Mouse (Mus musculus) ES-Bruce4 (cell line): ENCODE results near the gene Amz2. TPM values are rescaled to one million over a fixed set of nuclear protein-coding genes. Genes with fewer than 3 reads are reported as not detected.

Source experiments
- H3K27ac ChIP-seq: 2 replicates; pipeline ENCODE4 v1.5.1; 2012; ENCODE audit warnings: low read length, inconsistent platforms; ENCODE audit not compliant: insufficient read depth
- H3K27me3 ChIP-seq: 2 replicates; pipeline ENCODE4 v1.6.1; 2012; ENCODE audit warnings: mild to moderate bottlenecking, low read length, inconsistent platforms; ENCODE audit not compliant: control insufficient read depth, poor library complexity, insufficient read depth, severe bottlenecking
- H3K36me3 ChIP-seq: 2 replicates; pipeline ENCODE4 v1.6.1; 2012; ENCODE audit warnings: inconsistent platforms, mild to moderate bottlenecking, low read length, moderate library complexity; ENCODE audit not compliant: control insufficient read depth, poor library complexity, insufficient read depth, severe bottlenecking
- H3K4me1 ChIP-seq: one replicate; pipeline ENCODE4 v1.8.1; 2011; ENCODE audit warnings: low read length; ENCODE audit not compliant: control insufficient read depth, insufficient read depth
- H3K4me3 ChIP-seq: 2 replicates; pipeline ENCODE4 v1.5.1; 2011; ENCODE audit warnings: low read depth, mild to moderate bottlenecking, low read length
- H3K9ac ChIP-seq: 2 replicates; pipeline ENCODE4 v1.6.1; 2012; ENCODE audit warnings: low read depth, mild to moderate bottlenecking, inconsistent platforms; ENCODE audit not compliant: poor library complexity, severe bottlenecking
- H3K9me3 ChIP-seq: replicated peaks from 2 replicates; pipeline ENCODE4 v1.6.1; 2012; ENCODE audit warnings: mild to moderate bottlenecking, low read length, inconsistent platforms; ENCODE audit not compliant: control insufficient read depth, poor library complexity, insufficient read depth, severe bottlenecking
- CTCF ChIP-seq: IDR thresholded peaks from one replicate; pipeline ENCODE4 v1.8.1; 2011; ENCODE audit warnings: low read depth, low read length
- EP300 ChIP-seq: IDR thresholded peaks from 2 replicates; pipeline ENCODE4 v1.6.1; 2011; ENCODE audit warnings: low read depth, low read length; ENCODE audit not compliant: insufficient read depth
- POLR2A ChIP-seq: IDR thresholded peaks from one replicate; pipeline ENCODE4 v1.8.1; 2011; ENCODE audit warnings: low read length; ENCODE audit not compliant: insufficient read depth
- polyA plus RNA-seq: library from polyadenylated mRNA; stranded (reverse); fragments of >200 nt; gene quantifications from 2 replicates; pipeline ENCODE4 v1.2.4, GENCODE M21; 2011; ENCODE audit warnings: low read depth; ENCODE audit not compliant: missing spikeins, insufficient read depth, insufficient read length

Gene Amz2
- polyA plus RNA-seq, 1 experiment: 78.5 TPM

DNA sequence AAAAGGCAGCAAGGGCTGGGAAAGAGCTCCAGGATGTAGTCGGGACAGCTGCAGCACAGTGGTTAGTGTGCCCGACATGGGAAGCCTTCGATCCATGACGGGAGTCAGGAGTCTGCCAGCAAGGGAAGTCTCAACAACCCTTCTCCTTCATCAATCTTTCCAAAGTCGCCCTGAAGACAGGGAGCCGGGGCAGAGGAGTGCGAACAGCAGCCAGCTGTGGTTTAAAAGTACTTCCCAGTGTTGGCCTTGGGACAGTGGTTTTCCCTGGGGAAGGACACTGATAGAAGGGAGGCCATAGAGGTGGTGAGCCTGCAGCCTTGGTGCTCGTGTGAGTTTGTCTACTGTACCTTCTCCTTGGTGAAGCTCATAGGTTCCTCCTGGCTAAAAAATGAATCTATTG is 41.2 kb downstream of the Amz2 start:
- H3K36me3 ChIP-seq: no peaks in the 10 kb centered on the region
- H3K4me1 ChIP-seq: no peaks in the 10 kb centered on the region
- H3K27ac ChIP-seq: no peak overlapping the region
- H3K9me3 ChIP-seq: no peaks in the 10 kb centered on the region
- H3K9ac ChIP-seq: no peak overlapping the region
- no peak for TF ChIP-seq EP300
- no peak for TF ChIP-seq CTCF
- TF ChIP-seq POLR2A: no peak
- H3K27me3 ChIP-seq: no peaks in the 10 kb centered on the region
- no peak overlapping the region for H3K4me3 ChIP-seq

DNA sequence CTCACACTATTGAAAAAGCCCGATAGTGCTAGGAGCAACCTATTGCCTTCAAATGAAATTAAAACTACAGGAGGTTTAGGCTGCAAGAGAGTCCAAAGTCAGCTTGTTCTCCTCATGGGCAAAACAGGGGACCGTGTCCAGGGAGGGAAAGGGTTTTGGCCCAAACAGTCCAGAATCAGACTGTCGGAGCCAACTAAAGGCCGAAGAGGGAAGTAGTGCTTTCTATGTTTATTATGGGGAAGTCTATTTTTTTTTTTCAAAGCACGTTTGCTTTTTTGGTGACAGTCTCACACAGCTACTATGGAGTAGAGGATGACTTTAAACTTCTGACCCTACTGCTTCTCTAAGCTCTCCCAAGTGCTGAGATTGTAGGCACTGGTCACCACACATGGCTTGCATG is 42.4 kb downstream of the Amz2 start:
- no peak overlapping the region for H3K4me3 ChIP-seq
- no peaks in the 10 kb centered on the region for H3K9me3 ChIP-seq
- H3K27me3 ChIP-seq: no peaks in the 10 kb centered on the region
- TF ChIP-seq EP300: no peak
- TF ChIP-seq POLR2A: no peak
- TF ChIP-seq CTCF: no peak
- no peak overlapping the region for H3K27ac ChIP-seq
- no peaks in the 10 kb centered on the region for H3K36me3 ChIP-seq
- H3K4me1 ChIP-seq: no peaks in the 10 kb centered on the region
- no peak overlapping the region for H3K9ac ChIP-seq

GRCm38 (mm10) chr11:109470170-109470569 is 44.4 kb downstream of the Amz2 start:
- no peak overlapping the region for H3K4me3 ChIP-seq
- TF ChIP-seq POLR2A: no peak
- no peaks in the 10 kb centered on the region for H3K4me1 ChIP-seq

DNA sequence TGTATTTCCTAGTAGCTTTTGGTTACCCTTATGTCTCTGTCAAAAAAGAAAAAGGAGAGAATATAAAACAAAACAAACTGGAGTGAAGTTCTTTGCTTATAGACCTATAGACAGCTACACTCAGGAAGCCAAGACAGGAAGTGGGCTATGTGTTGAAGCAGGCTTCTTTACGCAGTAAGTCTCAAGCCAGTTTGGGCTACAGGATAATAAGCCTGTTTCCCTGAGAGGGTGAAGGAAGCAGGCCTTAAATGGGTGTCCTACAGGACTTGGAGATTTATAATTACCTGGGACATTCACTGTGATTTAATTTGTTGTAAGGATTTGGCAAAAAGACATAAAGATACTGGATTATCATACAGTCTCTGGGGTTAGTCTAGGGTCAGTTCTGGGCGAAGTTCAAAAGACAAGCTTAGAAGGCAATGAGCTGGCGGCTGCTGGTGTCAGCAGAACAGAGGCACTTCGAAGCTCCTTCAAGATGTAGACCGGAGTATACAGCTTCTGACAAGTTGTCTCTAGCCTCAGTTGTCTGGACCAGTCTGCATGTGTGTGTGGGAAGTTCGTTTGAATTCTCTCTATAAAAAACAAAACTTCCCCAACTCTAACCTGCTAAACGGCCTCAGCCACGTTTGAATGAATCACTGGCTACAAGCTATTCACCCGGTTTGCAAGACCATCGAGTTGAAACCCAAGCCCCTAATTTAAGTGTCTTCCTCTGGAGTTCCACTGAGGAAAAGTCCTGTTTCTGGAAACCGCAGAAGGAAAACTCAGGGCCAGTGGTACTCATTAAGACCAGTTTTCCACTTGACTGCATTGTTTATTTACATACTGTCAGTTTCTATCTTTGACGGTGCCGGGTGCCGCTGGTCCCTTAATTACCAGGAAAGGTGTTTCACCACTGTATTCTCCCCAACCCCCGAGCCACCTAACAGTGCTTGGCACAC is 45.4 kb downstream of the Amz2 start:
- Histone ChIP-seq H3K9ac (0 out of 2 replicates have a peak overlapping the region, but pooled peaks have one; percentile 96), H3K4me3 (no peak overlapping the region), H3K36me3 (no peaks in the 10 kb centered on the region), H3K27ac (no peak overlapping the region), H3K9me3 (no peaks in the 10 kb centered on the region), H3K27me3 (no peaks in the 10 kb centered on the region), H3K4me1 (no peaks in the 10 kb centered on the region)
- TF ChIP-seq POLR2A (no peak), EP300 (no peak), CTCF (no peak)

More at GRCm38 (mm10) chr11:109470170-109470569, 44.4 kb downstream of the Amz2 start:
- H3K9me3 ChIP-seq: no peaks in the 10 kb centered on the region
- no peak overlapping the region for H3K9ac ChIP-seq
- no peak overlapping the region for H3K27ac ChIP-seq
- H3K36me3 ChIP-seq: no peaks in the 10 kb centered on the region
- H3K27me3 ChIP-seq: no peaks in the 10 kb centered on the region

DNA sequence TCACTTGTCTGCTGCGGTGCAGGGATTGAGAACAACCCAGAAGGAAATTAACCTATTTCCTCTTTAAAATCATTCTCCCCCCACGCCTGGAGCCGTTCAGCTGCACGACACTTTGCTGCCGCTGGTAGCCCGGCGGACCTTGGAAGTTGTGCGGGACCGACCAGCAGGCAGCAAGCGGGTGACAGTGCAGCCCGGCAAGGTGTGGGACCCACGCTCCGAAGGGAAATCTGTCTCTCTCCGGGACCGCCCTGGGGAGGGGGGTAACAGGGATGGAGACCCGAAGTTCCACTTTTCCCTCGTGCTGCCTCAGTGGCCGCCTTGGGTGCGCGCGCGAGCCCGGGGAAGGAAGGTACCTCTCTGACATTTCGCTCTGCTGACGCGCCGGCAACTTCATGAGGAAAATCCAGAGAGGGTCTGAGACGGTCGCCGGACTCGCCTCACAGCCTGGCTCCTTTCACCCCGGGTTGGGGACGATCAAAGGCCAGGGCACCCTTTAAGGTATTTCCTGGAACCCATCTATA is 46.5 kb downstream of the Amz2 start:
- no peaks in the 10 kb centered on the region for H3K27me3 ChIP-seq
- TF ChIP-seq CTCF (no peak), EP300 (no peak), POLR2A (no peak)
- H3K9me3 ChIP-seq: no peaks in the 10 kb centered on the region
- no peaks in the 10 kb centered on the region for H3K4me1 ChIP-seq
- H3K9ac ChIP-seq: peak overlapping the region; percentile 96
- peak overlapping the region; percentile 73 for H3K4me3 ChIP-seq
- no peak overlapping the region for H3K27ac ChIP-seq
- no peaks in the 10 kb centered on the region for H3K36me3 ChIP-seq

GRCm38 (mm10) chr11:109472821-109473170 is 47.0 kb downstream of the Amz2 start:
- TF ChIP-seq CTCF (no peak), EP300 (no peak), POLR2A (no peak)
- H3K4me3 ChIP-seq: peak overlapping the region; percentile 73
- no peak overlapping the region for H3K27ac ChIP-seq
- H3K27me3 ChIP-seq: no peaks in the 10 kb centered on the region
- H3K36me3 ChIP-seq: no peaks in the 10 kb centered on the region
- H3K9me3 ChIP-seq: no peaks in the 10 kb centered on the region
- H3K4me1 ChIP-seq: no peaks in the 10 kb centered on the region
- H3K9ac ChIP-seq: peak overlapping the region; percentile 96
